Comparison of ENCODE assay signal across 10 mouse cellular contexts in the genomic region with DNA sequence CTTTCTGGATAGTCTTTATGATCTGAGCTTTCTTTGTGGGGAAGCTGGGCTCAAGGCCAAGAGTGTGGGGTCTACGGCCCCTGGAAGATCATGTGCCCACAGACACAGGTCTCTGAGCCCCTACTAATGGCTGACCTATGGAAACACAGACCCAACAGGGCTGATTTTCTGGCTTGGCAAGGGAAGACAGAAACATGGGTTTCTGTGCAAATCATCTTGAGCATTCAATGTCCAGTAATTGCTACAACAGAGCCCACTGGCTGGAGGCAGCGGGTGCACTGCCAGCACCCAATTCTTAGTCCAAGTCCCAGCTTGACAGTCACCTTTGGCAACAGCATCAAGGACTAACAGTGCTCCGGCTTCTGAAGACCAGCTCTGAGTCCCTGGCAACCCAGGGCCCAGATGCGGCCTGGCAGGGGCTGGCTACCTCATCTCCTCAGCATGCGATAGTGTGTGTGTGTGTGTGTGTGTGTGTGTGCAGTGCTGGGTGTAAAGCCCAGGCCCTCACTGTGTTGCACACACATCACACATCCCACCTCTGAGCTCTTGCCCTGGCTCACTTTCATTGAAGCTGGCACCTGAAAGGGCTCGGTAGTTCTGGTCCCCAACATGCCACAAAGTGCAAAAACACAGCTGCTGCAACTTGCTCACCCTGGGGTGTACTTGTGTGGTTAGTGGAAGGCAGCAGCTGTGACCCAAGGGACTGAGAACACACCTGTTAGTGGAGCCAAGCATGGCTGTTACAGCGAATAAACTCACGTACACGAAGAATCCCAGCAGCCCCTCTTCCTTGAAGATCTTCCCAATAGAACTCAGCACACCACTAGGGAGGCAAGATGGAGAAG. TPM values are rescaled to one million over a fixed set of nuclear protein-coding genes. Genes with fewer than 3 reads are reported as not detected.
A peak's percentile ranks its signal among the peaks of the same experiment; 100 is the strongest.
DNase-seq lines count a peak whose midpoint lies in the region; ATAC-seq and TF ChIP-seq lines count a peak whose summit lies in the region.
"Had no signal": no experiment of that assay in that cellular context is flagged by ENCODE, and none has a peak within 500 bp of the region (broad histone marks: within the 10 kb centered on the region; RNA-seq: fewer than 3 reads in every experiment).

No protein-coding gene starts in this region.

- no peak for TF ChIP-seq CTCF in liver, postnatal 0 days (IDR thresholded peaks at IDR 0.05; ENCODE audit: low read depth)
- TF ChIP-seq CTCF in olfactory bulb, adult 2 months (IDR thresholded peaks at IDR 0.05; ENCODE audit: insufficient read depth, low read depth, low read length): no peak

- no peak for TF ChIP-seq POLR2A in olfactory bulb, adult 2 months (IDR thresholded peaks at IDR 0.05; ENCODE audit: insufficient read depth, low read depth, low read length)

- H3K27ac ChIP-seq in liver, postnatal 0 days (ENCODE audit: low read depth): no peak overlapping the region
- no peak overlapping the region for H3K27ac ChIP-seq in liver, embryonic 12.5 days
- peak overlapping the region; percentile 2; the same call in 1 of the 2 replicates for H3K27ac ChIP-seq in forebrain, embryonic 12.5 days
- H3K27ac ChIP-seq in olfactory bulb, adult 2 months (ENCODE audit: insufficient read depth, low read depth, low read length): 0 out of 2 replicates have a peak overlapping the region, but pooled peaks have one; percentile 1
- H3K27ac ChIP-seq: embryonic facial prominence, embryonic 15.5 days had no signal

- ATAC-seq in liver, postnatal 0 days: no peak
- no peak for ATAC-seq in liver, embryonic 12.5 days
- ATAC-seq in forebrain, embryonic 12.5 days (ENCODE audit: low FRiP score): no peak

- WGBS in liver, postnatal 0 days (ENCODE audit: insufficient replicate concordance): 90% methylated on average over 9 of the region's 9 CpGs
- WGBS in liver, embryonic 12.5 days (ENCODE audit: insufficient replicate concordance): 88% methylated on average over 9 of the region's 9 CpGs
- WGBS in forebrain, embryonic 12.5 days: 91% methylated on average over 9 of the region's 9 CpGs
- 54% methylated on average over 9 of the region's 9 CpGs for WGBS in olfactory bulb, adult 2 months

- H3K4me3 ChIP-seq in liver, postnatal 0 days (ENCODE audit: low read depth, low read length): no peak overlapping the region
- no peak overlapping the region for H3K4me3 ChIP-seq in liver, embryonic 12.5 days
- H3K4me3 ChIP-seq in forebrain, embryonic 12.5 days (replicated peaks): no peak overlapping the region
- no peak overlapping the region for H3K4me3 ChIP-seq in olfactory bulb, adult 2 months (ENCODE audit: insufficient read depth, low read depth, low read length)
- H3K4me3 ChIP-seq: embryonic facial prominence, embryonic 15.5 days had no signal

- H3K9me3 ChIP-seq in liver, postnatal 0 days (ENCODE audit: low read length): no peaks in the 10 kb centered on the region
- no peaks in the 10 kb centered on the region for H3K9me3 ChIP-seq in liver, embryonic 12.5 days (replicated peaks)
- H3K9me3 ChIP-seq in forebrain, embryonic 12.5 days: no peaks in the 10 kb centered on the region
- H3K9me3 ChIP-seq: embryonic facial prominence, embryonic 15.5 days had no signal

- DNase-seq in heart, adult 11 months: peak; percentile 91
- no peak for DNase-seq in heart, adult 9 months (ENCODE audit: low spot score in 2 of 2)
- peak; percentile 13 for DNase-seq in liver, postnatal 0 days
- no peak for DNase-seq in spleen, postnatal 4 days (ENCODE audit: low spot score in 2 of 2)
- DNase-seq in embryo, embryonic 9.5 days (ENCODE audit: extremely low spot score): no peak

- no peak for TF ChIP-seq EP300 in liver, postnatal 0 days (IDR thresholded peaks at IDR 0.05; ENCODE audit: low read depth)

- peaks cover 63% of the 10 kb centered on the region for H3K36me3 ChIP-seq in liver, postnatal 0 days (replicated peaks; ENCODE audit: insufficient read depth, low read length)
- peaks cover 84% of the 10 kb centered on the region for H3K36me3 ChIP-seq in liver, embryonic 12.5 days
- H3K36me3 ChIP-seq in forebrain, embryonic 12.5 days (replicated peaks): peaks cover 90% of the 10 kb centered on the region

- H3K4me2 ChIP-seq in liver, postnatal 0 days (ENCODE audit: low read depth, low read length): no peak overlapping the region
- no peak overlapping the region for H3K4me2 ChIP-seq in liver, embryonic 12.5 days
- H3K4me2 ChIP-seq in forebrain, embryonic 12.5 days: no peak overlapping the region
- H3K4me2 ChIP-seq: embryonic facial prominence, embryonic 15.5 days; liver, embryonic 11.5 days had no signal

- peaks cover 13% of the 10 kb centered on the region for H3K4me1 ChIP-seq in liver, postnatal 0 days (ENCODE audit: insufficient read depth)
- peaks cover 29% of the 10 kb centered on the region for H3K4me1 ChIP-seq in liver, embryonic 12.5 days
- peaks cover 22% of the 10 kb centered on the region for H3K4me1 ChIP-seq in forebrain, embryonic 12.5 days
- peaks cover 51% of the 10 kb centered on the region for H3K4me1 ChIP-seq in olfactory bulb, adult 2 months (ENCODE audit: control insufficient read depth, insufficient read depth, low read length)

- no peak overlapping the region for H3K9ac ChIP-seq in liver, postnatal 0 days (replicated peaks)
- no peak overlapping the region for H3K9ac ChIP-seq in liver, embryonic 12.5 days
- no peak overlapping the region; the same call in 1 of the 2 replicates for H3K9ac ChIP-seq in forebrain, embryonic 12.5 days
- H3K9ac ChIP-seq: embryonic facial prominence, embryonic 15.5 days had no signal

- no peaks in the 10 kb centered on the region for H3K27me3 ChIP-seq in liver, postnatal 0 days (ENCODE audit: insufficient read depth, low read length)
- no peaks in the 10 kb centered on the region for H3K27me3 ChIP-seq in liver, embryonic 12.5 days (replicated peaks)
- no peaks in the 10 kb centered on the region for H3K27me3 ChIP-seq in forebrain, embryonic 12.5 days
- H3K27me3 ChIP-seq: embryonic facial prominence, embryonic 15.5 days had no signal

RNA-seq across cellular contexts. Expression of a gene that starts 9.5 kb away (rescaled TPM):
- 49.0 and 57.5 TPM in 2 replicates for polyA plus RNA-seq in liver, postnatal 0 days (2015; fragmentation: Nextera tagmentation; extraction: Ambion mirVana)
- polyA plus RNA-seq in liver, embryonic 12.5 days (2016; fragmentation: Nextera tagmentation; extraction: Ambion mirVana): 107 and 109 TPM in 2 replicates
- 381 and 393 TPM in 2 replicates for polyA plus RNA-seq in forebrain, embryonic 12.5 days (2016; fragmentation: Nextera tagmentation; extraction: Ambion mirVana)
- polyA plus RNA-seq in olfactory bulb, adult 2 months (2012; ENCODE audit: insufficient read depth, insufficient read length, low replicate concordance, missing spikeins): not detected in 2 replicates

RNA-seq across cellular contexts. Expression of a gene that starts 20.7 kb away (rescaled TPM):
- 2.1 and 2.2 TPM in 2 replicates for polyA plus RNA-seq in liver, postnatal 0 days (2015; fragmentation: Nextera tagmentation; extraction: Ambion mirVana)
- polyA plus RNA-seq in liver, embryonic 12.5 days (2016; fragmentation: Nextera tagmentation; extraction: Ambion mirVana): 0.37 and 0.59 TPM in 2 replicates
- polyA plus RNA-seq in forebrain, embryonic 12.5 days (2016; fragmentation: Nextera tagmentation; extraction: Ambion mirVana): 1.8 and 2.2 TPM in 2 replicates
- not detected in 2 replicates for polyA plus RNA-seq in olfactory bulb, adult 2 months (2012; ENCODE audit: insufficient read depth, insufficient read length, low replicate concordance, missing spikeins)

RNA-seq across cellular contexts. Expression of a gene that starts 22.5 kb away (rescaled TPM):
- 6.3 and 8.9 TPM in 2 replicates for polyA plus RNA-seq in liver, postnatal 0 days (2015; fragmentation: Nextera tagmentation; extraction: Ambion mirVana)
- polyA plus RNA-seq in liver, embryonic 12.5 days (2016; fragmentation: Nextera tagmentation; extraction: Ambion mirVana): 5.1 and 5.9 TPM in 2 replicates
- 3.4 and 3.7 TPM in 2 replicates for polyA plus RNA-seq in forebrain, embryonic 12.5 days (2016; fragmentation: Nextera tagmentation; extraction: Ambion mirVana)
- polyA plus RNA-seq in olfactory bulb, adult 2 months (2012; ENCODE audit: insufficient read depth, insufficient read length, low replicate concordance, missing spikeins): not detected in 2 replicates

Comparison
In these comparisons a context has a peak if more than half of its experiments do, and no peak if none do; other contexts are left out.
1. DNase-seq: peak in heart, adult 11 months (single experiment) and liver, postnatal 0 days (single experiment); none in heart, adult 9 months (0 of 2), spleen, postnatal 4 days (0 of 2) and embryo, embryonic 9.5 days (single experiment).
2. H3K27ac ChIP-seq: peak in forebrain, embryonic 12.5 days (single experiment) and olfactory bulb, adult 2 months (single experiment); none in liver, postnatal 0 days (single experiment) and liver, embryonic 12.5 days (single experiment).